Mouse (Mus musculus) heart, adult 2 months (tissue): ENCODE measurements at regions not wholly inside any gene's neighbourhood (a gene's known extent, or its start where the extent isn't known, plus 50 kb on each side); places are given as distances from the start of the nearest gene placed in this dataset.

Source experiments
- DNase-seq, 2 experiments: peaks; one replicate each; pipeline ENCODE4 v3.0.0; 2021
- H3K27ac ChIP-seq: fragments of 200-600 bp; 2 replicates; pipeline ENCODE4 v1.8.1; 2022
- H3K27me3 ChIP-seq: fragments of 200-500 bp; 2 replicates; pipeline ENCODE4 v1.6.1; 2012; ENCODE audit warnings: mild to moderate bottlenecking, low read length, inconsistent platforms, mixed read lengths; ENCODE audit not compliant: control insufficient read depth, insufficient read depth
- H3K36me3 ChIP-seq: fragments of 200-500 bp; 2 replicates; pipeline ENCODE4 v1.6.1; 2012; ENCODE audit warnings: low read length, inconsistent platforms; ENCODE audit not compliant: control insufficient read depth, insufficient read depth
- H3K4me1 ChIP-seq: fragments of 200-500 bp; 2 replicates; pipeline ENCODE4 v1.6.1; 2011; ENCODE audit warnings: low read length; ENCODE audit not compliant: control insufficient read depth, insufficient read depth
- H3K4me3 ChIP-seq: fragments of 200-600 bp; 2 replicates; pipeline ENCODE4 v1.8.1; 2022
- H3K79me2 ChIP-seq: fragments of 200-500 bp; replicated peaks from 2 replicates; pipeline ENCODE4 v1.6.1; 2012; ENCODE audit warnings: mild to moderate bottlenecking, inconsistent platforms, low read length, moderate library complexity, mixed read lengths; ENCODE audit not compliant: control insufficient read depth, insufficient read depth
- H3K9ac ChIP-seq: fragments of 200-500 bp; 2 replicates; pipeline ENCODE4 v1.6.1; 2012; ENCODE audit warnings: low read depth, mild to moderate bottlenecking, control low read depth, inconsistent platforms, low read length, mixed read lengths
- CTCF ChIP-seq: fragments of 200-600 bp; IDR thresholded peaks from 2 replicates; pipeline ENCODE4 v1.8.1; 2022; ENCODE audit warnings: antibody characterized with exemption, mild to moderate bottlenecking, moderate library complexity
- EP300 ChIP-seq: fragments of 200-500 bp; IDR thresholded peaks from 2 replicates; pipeline ENCODE4 v1.6.1; 2011; ENCODE audit warnings: low read depth, low read length, control low read depth; ENCODE audit not compliant: insufficient read depth
- POLR2A ChIP-seq: fragments of 200-500 bp; IDR thresholded peaks from 2 replicates; pipeline ENCODE4 v1.6.1; 2011; ENCODE audit warnings: mild to moderate bottlenecking, low read depth, low read length, control low read depth; ENCODE audit not compliant: insufficient read depth
- WGBS: fragments of 180-500 bp; shearing (Covaris S2); methylation state at CpG from one replicate; pipeline ENCODE4 v1.1.7; 2018; 5-methylcytosine and 5-hydroxymethylcytosine counted together
- intact Hi-C: fragments of 180-260 bp; cut with DNase I; formaldehyde crosslinking; loops from one replicate; pipeline ENCODE4 v1.15.1; 2025

- TF ChIP-seq EP300 (no peak), CTCF (no peak), POLR2A (no peak)
- Histone ChIP-seq H3K27me3 (no peaks in the 10 kb centered on the region), H3K27ac (peak overlapping the region; percentile 23; the same call in 1 of the 2 replicates), H3K9ac (no peak overlapping the region), H3K36me3 (peaks cover 15% of the 10 kb centered on the region), H3K79me2 (peaks cover 1% of the 10 kb centered on the region; the same call in 1 of the 2 replicates), H3K4me1 (peaks cover 16% of the 10 kb centered on the region), H3K4me3 (no peak overlapping the region)
- DNase-seq = no peak
- intact Hi-C loops = no loop called here
- WGBS = 57% methylated on average over 6 of the region's 6 CpGs
Measured at GRCm38 (mm10) chr6:31090288-31090687, 131.4 kb upstream of the Klf14 start.

DNA sequence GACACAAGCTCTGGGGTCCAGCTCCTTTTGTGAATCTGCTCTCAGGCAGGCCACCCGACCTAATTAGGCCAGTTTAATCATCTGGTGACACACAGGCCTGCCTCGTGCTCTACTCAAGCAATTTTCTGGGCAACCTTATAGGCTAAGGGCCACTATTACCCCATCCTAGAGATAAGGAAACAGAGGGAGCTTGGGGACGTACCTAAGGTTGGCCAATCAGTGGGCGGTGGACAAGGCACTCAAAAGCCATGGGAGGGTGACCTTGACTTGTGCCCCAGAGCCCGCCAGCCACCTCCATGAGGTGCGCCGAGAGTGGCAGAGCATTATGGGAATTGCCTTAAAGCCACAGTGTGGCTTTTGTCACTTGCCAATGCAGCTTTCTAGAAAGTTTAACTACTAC, 131.9 kb upstream of the Klf14 start:
- H3K36me3 ChIP-seq = peaks cover 15% of the 10 kb centered on the region
- H3K9ac ChIP-seq = no peak overlapping the region
- H3K4me3 ChIP-seq = no peak overlapping the region
- no peak for DNase-seq
- intact Hi-C loops = no loop called here
- H3K27ac ChIP-seq = no peak overlapping the region
- H3K4me1 ChIP-seq = peaks cover 16% of the 10 kb centered on the region
- H3K27me3 ChIP-seq = no peaks in the 10 kb centered on the region
- TF ChIP-seq EP300 = no peak
- TF ChIP-seq POLR2A = no peak
- TF ChIP-seq CTCF = no peak
- WGBS = 77% methylated on average over 7 of the region's 7 CpGs
- H3K79me2 ChIP-seq = peaks cover 1% of the 10 kb centered on the region; the same call in 1 of the 2 replicates

GRCm38 (mm10) chr6:31092324-31092723, 133.4 kb upstream of the Klf14 start:
- intact Hi-C loops = no loop called here
- Histone ChIP-seq H3K9ac (no peak overlapping the region), H3K4me3 (no peak overlapping the region), H3K27ac (no peak overlapping the region), H3K27me3 (no peaks in the 10 kb centered on the region), H3K4me1 (peaks cover 28% of the 10 kb centered on the region), H3K36me3 (peaks cover 21% of the 10 kb centered on the region), H3K79me2 (peaks cover 1% of the 10 kb centered on the region; the same call in 1 of the 2 replicates)
- no peak for TF ChIP-seq CTCF
- no peak for TF ChIP-seq POLR2A
- TF ChIP-seq EP300 = no peak
- no peak for DNase-seq
- WGBS = 87% methylated on average over 6 of the region's 6 CpGs

DNA sequence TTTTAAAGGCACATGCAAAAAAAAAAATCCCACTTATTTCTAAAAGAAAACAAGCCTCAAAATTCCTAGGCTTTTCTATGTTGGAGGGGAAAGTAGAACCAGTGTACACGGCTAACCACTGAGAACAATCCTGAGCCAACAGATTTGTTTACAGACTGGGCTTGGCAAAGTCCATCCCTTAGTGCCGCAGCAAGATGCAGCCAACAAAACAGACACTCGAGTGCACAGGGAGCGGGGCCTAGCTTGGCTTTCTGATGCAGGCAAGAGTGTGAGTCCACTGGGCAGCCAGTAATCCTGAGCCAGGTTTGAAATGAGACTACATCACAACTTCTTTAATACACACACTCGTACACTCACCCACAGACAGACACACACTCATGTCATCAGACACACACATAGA, 133.9 kb upstream of the Klf14 start:
- no peak overlapping the region for H3K4me3 ChIP-seq
- H3K9ac ChIP-seq = no peak overlapping the region
- no peak for TF ChIP-seq POLR2A
- no peak for TF ChIP-seq EP300
- TF ChIP-seq CTCF = no peak
- peaks cover 25% of the 10 kb centered on the region for H3K36me3 ChIP-seq
- peaks cover 28% of the 10 kb centered on the region for H3K4me1 ChIP-seq
- no peak for DNase-seq
- intact Hi-C loops = no loop called here
- no peak overlapping the region for H3K27ac ChIP-seq
- H3K79me2 ChIP-seq = peaks cover 1% of the 10 kb centered on the region; the same call in 1 of the 2 replicates
- no peaks in the 10 kb centered on the region for H3K27me3 ChIP-seq
- WGBS = 56% methylated on average over 5 of the region's 5 CpGs

DNA sequence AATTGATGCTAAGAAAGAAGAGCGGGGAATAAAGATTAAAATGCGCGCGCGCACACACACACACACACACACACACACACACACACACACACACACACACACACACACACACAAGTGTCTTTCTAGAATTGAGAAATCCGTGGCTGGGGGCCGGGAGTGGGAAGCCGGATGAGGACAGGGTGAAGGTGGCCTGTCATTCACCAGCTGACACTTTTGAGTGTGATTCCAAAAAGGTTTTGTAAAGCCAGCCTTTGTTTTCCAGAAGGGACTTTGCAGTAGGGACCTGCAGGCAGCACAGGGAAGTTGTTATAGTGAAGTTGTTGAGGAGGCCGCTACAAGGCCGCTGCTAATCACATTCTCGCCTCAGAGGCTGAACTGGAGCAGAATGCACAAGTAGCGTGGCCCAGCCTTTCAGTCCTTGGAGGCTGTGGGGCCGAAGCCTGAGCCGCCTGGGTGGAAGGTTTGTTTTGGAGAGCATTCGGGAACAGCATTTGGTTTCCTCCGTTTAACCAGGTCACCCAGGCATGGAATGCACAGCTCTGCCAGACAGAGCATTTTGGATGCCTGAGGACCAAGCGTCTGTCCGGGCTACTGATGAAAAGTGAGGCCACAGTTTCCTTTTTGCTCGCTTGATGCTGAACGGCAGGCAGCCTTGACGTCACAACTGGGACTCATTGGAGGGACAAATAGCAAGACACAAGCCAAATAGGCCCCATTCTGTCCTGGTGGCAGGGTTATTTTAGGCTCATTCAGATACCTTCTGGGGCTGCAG, 137.3 kb upstream of the Klf14 start:
- TF ChIP-seq POLR2A (no peak), EP300 (no peak), CTCF (no peak)
- H3K27ac ChIP-seq = peak overlapping the region; percentile 73

DNA sequence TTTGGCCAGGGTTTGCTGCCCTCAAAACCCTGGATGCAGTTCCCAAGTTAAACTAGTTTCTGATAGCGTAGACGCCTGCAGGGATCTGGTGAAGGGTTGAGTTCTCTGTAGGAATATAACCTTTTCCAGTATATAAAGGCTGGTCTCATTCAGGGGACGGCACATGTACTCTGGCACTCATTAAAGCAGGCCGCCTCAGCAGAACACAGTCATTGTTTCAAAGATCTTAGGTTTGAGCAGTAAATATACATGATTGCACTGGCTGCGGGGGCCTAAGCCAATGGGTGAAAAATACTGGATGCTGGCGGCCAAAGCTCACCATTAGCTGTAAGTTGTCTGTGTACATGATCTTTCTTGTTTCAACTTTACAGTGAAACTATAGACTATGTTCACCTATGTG, 137.9 kb upstream of the Klf14 start:
- Histone ChIP-seq H3K9ac (no peak overlapping the region), H3K36me3 (peaks cover 25% of the 10 kb centered on the region), H3K4me3 (no peak overlapping the region), H3K4me1 (peaks cover 40% of the 10 kb centered on the region), H3K27ac (peak overlapping the region; percentile 73), H3K27me3 (no peaks in the 10 kb centered on the region), H3K79me2 (peaks cover 5% of the 10 kb centered on the region)
- intact Hi-C loops = loop anchor here (2.0 kb wide), 1 partner anchor 16 kb away; no protein-coding TSS in a partner anchor
- DNase-seq = no peak
- 70% methylated on average over 6 of the region's 6 CpGs for WGBS
- no peak for TF ChIP-seq CTCF
- no peak for TF ChIP-seq EP300
- no peak for TF ChIP-seq POLR2A

More for the DNA sequence above, 137.3 kb upstream of the Klf14 start:
- H3K79me2 ChIP-seq = peaks cover 3% of the 10 kb centered on the region; the same call in 1 of the 2 replicates
- H3K27me3 ChIP-seq = no peaks in the 10 kb centered on the region
- H3K9ac ChIP-seq = no peak overlapping the region
- intact Hi-C loops = loop anchor here (2.0 kb wide), 1 partner anchor 17 kb away; no protein-coding TSS in a partner anchor
- H3K4me1 ChIP-seq = peaks cover 36% of the 10 kb centered on the region
- peak in 1 of 2 experiments; percentile 77 for DNase-seq
- no peak overlapping the region for H3K4me3 ChIP-seq
- peaks cover 25% of the 10 kb centered on the region for H3K36me3 ChIP-seq
- WGBS = 58% methylated on average over 21 of the region's 21 CpGs
